31 mouse cellular contexts compared by ENCODE assay signal in genomic region chr3:125049654-125050053, GRCm38 (mm10).
DNase-seq lines count a peak whose midpoint lies in the region; ATAC-seq and TF ChIP-seq lines count a peak whose summit lies in the region.
"Had no signal": no experiment of that assay in that cellular context is flagged by ENCODE, and none has a peak within 500 bp of the region (broad histone marks: within the 10 kb centered on the region; RNA-seq: fewer than 3 reads in every experiment).

No protein-coding gene starts in this region.

- H3K36me3 ChIP-seq in kidney, postnatal 0 days (ENCODE audit: insufficient read depth, low read length): no peaks in the 10 kb centered on the region
- no peaks in the 10 kb centered on the region for H3K36me3 ChIP-seq in lung, embryonic 14.5 days (ENCODE audit: insufficient read depth)
- H3K36me3 ChIP-seq: embryonic facial prominence, embryonic 10.5 days; embryonic facial prominence, embryonic 13.5 days; forebrain, embryonic 12.5 days; forebrain, embryonic 15.5 days; G1E; heart, embryonic 12.5 days; heart, embryonic 15.5 days; hindbrain, embryonic 10.5 days; hindbrain, embryonic 13.5 days had no signal

- H3K27me3 ChIP-seq in kidney, postnatal 0 days (ENCODE audit: insufficient read depth, low read length): no peaks in the 10 kb centered on the region
- no peaks in the 10 kb centered on the region for H3K27me3 ChIP-seq in lung, embryonic 14.5 days (ENCODE audit: insufficient read depth, low read length)
- H3K27me3 ChIP-seq: CH12.LX; embryonic facial prominence, embryonic 13.5 days; forebrain, embryonic 12.5 days; forebrain, embryonic 15.5 days; heart, embryonic 12.5 days; heart, embryonic 15.5 days; hindbrain, embryonic 13.5 days had no signal

- H3K9ac ChIP-seq in kidney, postnatal 0 days (ENCODE audit: low read depth, low read length): no peak overlapping the region
- H3K9ac ChIP-seq in lung, embryonic 14.5 days: no peak overlapping the region
- H3K9ac ChIP-seq: embryonic facial prominence, embryonic 13.5 days; forebrain, embryonic 12.5 days; forebrain, embryonic 15.5 days; heart, embryonic 12.5 days; heart, embryonic 15.5 days; hindbrain, embryonic 13.5 days had no signal

- ATAC-seq in kidney, postnatal 0 days (replicated peaks; ENCODE audit: low FRiP score, low read depth): no peak
- no peak for ATAC-seq in lung, embryonic 14.5 days (ENCODE audit: insufficient read depth)
- ATAC-seq: forebrain, embryonic 15.5 days; hindbrain, embryonic 16.5 days; inflammation-experienced regulatory T-cells, adult 6 months had no signal

- H3K4me2 ChIP-seq in kidney, postnatal 0 days (ENCODE audit: low read length): no peak overlapping the region
- H3K4me2 ChIP-seq in lung, embryonic 14.5 days: no peak overlapping the region
- H3K4me2 ChIP-seq: embryonic facial prominence, embryonic 13.5 days; forebrain, embryonic 12.5 days; forebrain, embryonic 15.5 days; heart, embryonic 12.5 days; heart, embryonic 15.5 days; hindbrain, embryonic 13.5 days had no signal

- H3K4me3 ChIP-seq in kidney, postnatal 0 days (replicated peaks; ENCODE audit: low read depth, low read length): no peak overlapping the region
- no peak overlapping the region for H3K4me3 ChIP-seq in lung, embryonic 14.5 days (ENCODE audit: low read depth, low read length)
- H3K4me3 ChIP-seq: embryonic facial prominence, embryonic 10.5 days; embryonic facial prominence, embryonic 13.5 days; erythroblast, embryonic 14.5 days; forebrain, embryonic 12.5 days; forebrain, embryonic 15.5 days; heart, embryonic 12.5 days; heart, embryonic 15.5 days; hindbrain, embryonic 10.5 days; hindbrain, embryonic 13.5 days had no signal

- no peak overlapping the region for H3K27ac ChIP-seq in kidney, postnatal 0 days
- H3K27ac ChIP-seq in lung, embryonic 14.5 days (ENCODE audit: low read depth): no peak overlapping the region
- H3K27ac ChIP-seq: embryonic facial prominence, embryonic 10.5 days; embryonic facial prominence, embryonic 13.5 days; forebrain, embryonic 12.5 days; forebrain, embryonic 15.5 days; heart, embryonic 15.5 days; hindbrain, embryonic 10.5 days; hindbrain, embryonic 13.5 days had no signal

- no peak for TF ChIP-seq CTCF in kidney, postnatal 0 days (IDR thresholded peaks at IDR 0.05; ENCODE audit: low read depth)
- no peak for TF ChIP-seq CTCF in lung, embryonic 14.5 days (IDR thresholded peaks at IDR 0.05; ENCODE audit: low read depth)

- H3K4me1 ChIP-seq in kidney, postnatal 0 days (replicated peaks; ENCODE audit: insufficient read depth, low read length): no peaks in the 10 kb centered on the region
- no peaks in the 10 kb centered on the region for H3K4me1 ChIP-seq in lung, embryonic 14.5 days (ENCODE audit: insufficient read depth)
- H3K4me1 ChIP-seq: embryonic facial prominence, embryonic 10.5 days; embryonic facial prominence, embryonic 13.5 days; forebrain, embryonic 15.5 days; heart, embryonic 12.5 days; heart, embryonic 15.5 days; hindbrain, embryonic 10.5 days; hindbrain, embryonic 13.5 days had no signal

- DNase-seq in kidney, postnatal 0 days (ENCODE audit: low spot score): peak; percentile 1
- no peak for DNase-seq in kidney, adult 9 months
- peak; percentile 3 for DNase-seq in lung, embryonic 14.5 days
- DNase-seq in lung, postnatal 25 days (ENCODE audit: low spot score): no peak
- DNase-seq in brain, adult 2 months (ENCODE audit: low read depth, low spot score): peak; percentile 6
- no peak for DNase-seq in adrenal gland, adult 8-10 months
- DNase-seq: adrenal gland, adult 2 months; adrenal gland, postnatal 36 days; B cell, adult 2 months; cerebellum, adult 11-12 months; cerebellum, adult 8-10 months; cerebellum, postnatal 10 days; cerebellum, postnatal 36 days; embryo, embryonic 11 days; gastrocnemius, postnatal 25 days; heart, adult 18-20 months; heart, postnatal 10 days; heart, postnatal 36 days had no signal

- H3K9me3 ChIP-seq in kidney, postnatal 0 days (replicated peaks; ENCODE audit: low read length): no peaks in the 10 kb centered on the region
- no peaks in the 10 kb centered on the region for H3K9me3 ChIP-seq in lung, embryonic 14.5 days (ENCODE audit: low read depth, low read length)
- H3K9me3 ChIP-seq: embryonic facial prominence, embryonic 10.5 days; embryonic facial prominence, embryonic 13.5 days; forebrain, embryonic 12.5 days; forebrain, embryonic 15.5 days; G1E; heart, embryonic 12.5 days; heart, embryonic 15.5 days; hindbrain, embryonic 10.5 days; hindbrain, embryonic 13.5 days had no signal

Comparison
In these comparisons a context has a peak if more than half of its experiments do, and no peak if none do; other contexts are left out.
1. DNase-seq: peak in kidney, postnatal 0 days (single experiment), lung, embryonic 14.5 days (single experiment) and brain, adult 2 months (single experiment); none in kidney, adult 9 months (single experiment), lung, postnatal 25 days (single experiment) and adrenal gland, adult 8-10 months (single experiment).